Mouse (Mus musculus) ZHBTc4 (cell line): Measurements from ENCODE around the gene Snrnp35.
"Not testable (repeated sequence)": the region's sequence is repeated elsewhere in the genome, so short reads cannot be mapped to it uniquely, and the experiment has no call there.

Experiments used
- DNase-seq: peaks from one replicate; pipeline ENCODE4 v3.0.0-alpha.2; 2011; ENCODE audit warnings: low read depth, low spot score

Snrnp35 gene

GRCm38 (mm10) chr5:124500037-124500436 lies 17.1 kb downstream of the Snrnp35 start:
- DNase-seq, result not testable (repeated sequence)

- DNase-seq, result peak; percentile 74
These were observed 17.6 kb downstream of the Snrnp35 start for GRCm38 (mm10) chr5:124500573-124500972.

- no peak for DNase-seq
These were observed 18.6 kb downstream of the Snrnp35 start for GRCm38 (mm10) chr5:124501541-124501940.

- peak; percentile 41 for DNase-seq
These were observed 20.8 kb downstream of the Snrnp35 start for GRCm38 (mm10) chr5:124503742-124504141.

GRCm38 (mm10) chr5:124505235-124505634 lies 22.3 kb downstream of the Snrnp35 start:
- DNase-seq, result no peak

GRCm38 (mm10) chr5:124506731-124507359 lies 23.9 kb downstream of the Snrnp35 start:
- no peak for DNase-seq

GRCm38 (mm10) chr5:124509200-124509599 lies 26.3 kb downstream of the Snrnp35 start:
- DNase-seq, result no peak

- peak; percentile 65 for DNase-seq
These were observed 26.9 kb downstream of the Snrnp35 start for GRCm38 (mm10) chr5:124509742-124510237.

GRCm38 (mm10) chr5:124510536-124511050 lies 27.7 kb downstream of the Snrnp35 start:
- DNase-seq, result peak; percentile 74

GRCm38 (mm10) chr5:124515789-124516188 lies 32.9 kb downstream of the Snrnp35 start:
- DNase-seq, result no peak

- DNase-seq, result no peak
These were observed 35.7 kb downstream of the Snrnp35 start for GRCm38 (mm10) chr5:124518648-124519047.

- DNase-seq, result no peak
These were observed 38.7 kb downstream of the Snrnp35 start for GRCm38 (mm10) chr5:124521588-124521987.

- DNase-seq, result peak; percentile 51
These were observed 40.1 kb downstream of the Snrnp35 start for GRCm38 (mm10) chr5:124523032-124523431.

- DNase-seq, result no peak
These were observed 42.0 kb downstream of the Snrnp35 start for GRCm38 (mm10) chr5:124524943-124525342.

GRCm38 (mm10) chr5:124528351-124528750 lies 45.4 kb downstream of the Snrnp35 start:
- DNase-seq, result no peak

- DNase-seq, result no peak
These were observed 45.9 kb downstream of the Snrnp35 start for GRCm38 (mm10) chr5:124528791-124529190.

GRCm38 (mm10) chr5:124529191-124529651 lies 46.3 kb downstream of the Snrnp35 start:
- peak; percentile 49 for DNase-seq

GRCm38 (mm10) chr5:124529697-124530096 lies 46.8 kb downstream of the Snrnp35 start:
- no peak for DNase-seq

- DNase-seq, result peak; percentile 82
These were observed 48.0 kb downstream of the Snrnp35 start, which contains the start of gene Rilpl1 for GRCm38 (mm10) chr5:124530655-124531582. Gene Rilpl1 (minus strand): TSS chr5:124531391.

GRCm38 (mm10) chr5:124531583-124531930 lies 48.6 kb downstream of the Snrnp35 start:
- DNase-seq, result no peak

GRCm38 (mm10) chr5:124532451-124532850 lies 49.5 kb downstream of the Snrnp35 start:
- DNase-seq, result peak; percentile 43

GRCm38 (mm10) chr5:124535016-124535415 lies 52.1 kb downstream of the Snrnp35 start:
- DNase-seq, result no peak
